Mouse (Mus musculus): ENCODE measurements around the gene Padi2.

The Padi2 gene

GRCm38 (mm10) chr4:140986024-140986710 lies 80.0 kb downstream of the Padi2 start:
- no peak for DNase-seq (ENCODE audit: low read depth, low spot score)

- DNase-seq (ENCODE audit: low read depth, low spot score): peak; percentile 92
These were observed 80.7 kb downstream of the Padi2 start, which contains the start of gene Atp13a2 for GRCm38 (mm10) chr4:140986711-140987395. TSS of gene Atp13a2 (plus strand) at chr4:140986873.

- DNase-seq (ENCODE audit: low read depth, low spot score): no peak
These were observed 81.3 kb downstream of the Padi2 start for GRCm38 (mm10) chr4:140987476-140987875.

- DNase-seq (ENCODE audit: low read depth, low spot score): no peak
These were observed 82.7 kb downstream of the Padi2 start for GRCm38 (mm10) chr4:140988706-140989290.

- DNase-seq (ENCODE audit: low read depth, low spot score): no peak
These were observed 83.3 kb downstream of the Padi2 start for GRCm38 (mm10) chr4:140989447-140989846.

GRCm38 (mm10) chr4:140992215-140992614 lies 86.1 kb downstream of the Padi2 start:
- no peak for DNase-seq (ENCODE audit: low read depth, low spot score)

- DNase-seq (ENCODE audit: low read depth, low spot score): no peak
These were observed 87.7 kb downstream of the Padi2 start for GRCm38 (mm10) chr4:140993846-140994245.

GRCm38 (mm10) chr4:140995811-140996210 lies 89.7 kb downstream of the Padi2 start:
- DNase-seq (ENCODE audit: low read depth, low spot score): no peak

- no peak for DNase-seq (ENCODE audit: low read depth, low spot score)
These were observed 90.7 kb downstream of the Padi2 start for GRCm38 (mm10) chr4:140996812-140997211.

Data from ZHBTc4 (cell line).